Mouse (Mus musculus) lung, postnatal 0 days (tissue): ENCODE measurements at regions not wholly inside any gene's neighbourhood (a gene's known extent, or its start where the extent isn't known, plus 50 kb on each side); places are given as distances from the start of the nearest gene placed in this dataset.

Experiments used
- ATAC-seq: fragments of 200-750 bp; cut with Nextera tagmentation; 2 replicates; pipeline ENCODE4 v1.8.0; 2017; ENCODE audit warnings: moderate library complexity
- DNase-seq: peaks from one replicate; pipeline ENCODE4 v3.0.0-alpha.2; 2016; ENCODE audit warnings: low spot score
- H3K27ac ChIP-seq: fragments of 300-500 bp; sonication (generic); 2 replicates; pipeline ENCODE4 v1.5.1; 2014; ENCODE audit warnings: antibody characterized with exemption, mild to moderate bottlenecking, low read length, mixed read lengths
- H3K27me3 ChIP-seq: fragments of 300-500 bp; sonication (generic); replicated peaks from 2 replicates; pipeline ENCODE4 v1.6.1; 2014; ENCODE audit warnings: low read length, mixed read lengths; ENCODE audit not compliant: insufficient read depth
- H3K36me3 ChIP-seq: fragments of 300-500 bp; sonication (generic); 2 replicates; pipeline ENCODE4 v1.6.1; 2014; ENCODE audit warnings: low read length, mixed read lengths; ENCODE audit not compliant: insufficient read depth
- H3K4me1 ChIP-seq: fragments of 300-500 bp; sonication (generic); 2 replicates; pipeline ENCODE4 v1.6.1; 2014; ENCODE audit warnings: antibody characterized with exemption, low read depth, low read length, mixed read lengths; ENCODE audit not compliant: insufficient read depth
- H3K4me2 ChIP-seq: fragments of 300-500 bp; sonication (generic); replicated peaks from 2 replicates; pipeline ENCODE4 v1.6.1; 2014; ENCODE audit warnings: low read depth, mild to moderate bottlenecking, low read length, moderate library complexity, mixed read lengths
- H3K4me3 ChIP-seq: fragments of 300-500 bp; sonication (generic); 2 replicates; pipeline ENCODE4 v1.5.1; 2014; ENCODE audit warnings: low read depth, low read length
- H3K9ac ChIP-seq: fragments of 300-500 bp; sonication (generic); replicated peaks from 2 replicates; pipeline ENCODE4 v1.6.1; 2014; ENCODE audit warnings: low read depth, mild to moderate bottlenecking
- H3K9me3 ChIP-seq: fragments of 300-500 bp; sonication (generic); 2 replicates; pipeline ENCODE4 v1.6.1; 2016; ENCODE audit warnings: low read length, mixed read lengths
- CTCF ChIP-seq: IDR thresholded peaks from 2 replicates; pipeline ENCODE4 v1.5.1; 2016; ENCODE audit warnings: antibody characterized with exemption, mild to moderate bottlenecking
- EP300 ChIP-seq: IDR thresholded peaks from 2 replicates; pipeline ENCODE4 v1.6.1; 2016; ENCODE audit warnings: antibody characterized with exemption, mild to moderate bottlenecking, control low read depth
- WGBS: fragments of 180-500 bp; shearing (Covaris S2); extraction: QIAGEN DNeasy Blood & Tissue Kit; methylation state at CpG from one replicate; pipeline ENCODE4 v1.1.7; 2014; 5-methylcytosine and 5-hydroxymethylcytosine counted together

GRCm38 (mm10) chr1:13870631-13871286 lies 2222.4 kb downstream of the 4930444P10Rik start:
- no peak for DNase-seq

GRCm38 (mm10) chr1:13865713-13866112 lies 2227.4 kb downstream of the 4930444P10Rik start:
- Histone ChIP-seq H3K9ac (no peak overlapping the region), H3K9me3 (no peaks in the 10 kb centered on the region), H3K4me2 (no peak overlapping the region), H3K4me1 (no peaks in the 10 kb centered on the region), H3K27me3 (no peaks in the 10 kb centered on the region), H3K4me3 (no peak overlapping the region), H3K36me3 (no peaks in the 10 kb centered on the region), H3K27ac (no peak overlapping the region)
- no peak for TF ChIP-seq EP300
- no peak for TF ChIP-seq CTCF
- no peak for DNase-seq
- no peak for ATAC-seq

More at GRCm38 (mm10) chr1:13870631-13871286, 2222.4 kb downstream of the 4930444P10Rik start:
- Histone ChIP-seq H3K4me3 (no peak overlapping the region), H3K9me3 (no peaks in the 10 kb centered on the region), H3K27ac (no peak overlapping the region), H3K36me3 (no peaks in the 10 kb centered on the region), H3K4me1 (no peaks in the 10 kb centered on the region), H3K27me3 (no peaks in the 10 kb centered on the region), H3K4me2 (no peak overlapping the region), H3K9ac (no peak overlapping the region)
- ATAC-seq, result no peak
- WGBS, result 53% methylated on average over 3 of the region's 3 CpGs
- no peak for TF ChIP-seq EP300

GRCm38 (mm10) chr1:13863712-13864111 lies 2229.4 kb downstream of the 4930444P10Rik start:
- Histone ChIP-seq H3K4me1 (no peaks in the 10 kb centered on the region), H3K27ac (no peak overlapping the region), H3K27me3 (no peaks in the 10 kb centered on the region), H3K4me2 (no peak overlapping the region), H3K9ac (no peak overlapping the region), H3K4me3 (no peak overlapping the region), H3K9me3 (no peaks in the 10 kb centered on the region), H3K36me3 (no peaks in the 10 kb centered on the region)
- no peak for DNase-seq
- WGBS, result 39% methylated on average over 1 of the region's 1 CpGs
- no peak for TF ChIP-seq CTCF
- TF ChIP-seq EP300, result no peak
- ATAC-seq, result no peak

GRCm38 (mm10) chr1:13861070-13861511 lies 2232.0 kb downstream of the 4930444P10Rik start:
- Histone ChIP-seq H3K9me3 (no peaks in the 10 kb centered on the region), H3K27ac (no peak overlapping the region), H3K27me3 (no peaks in the 10 kb centered on the region), H3K36me3 (no peaks in the 10 kb centered on the region), H3K4me2 (no peak overlapping the region), H3K4me3 (no peak overlapping the region), H3K4me1 (no peaks in the 10 kb centered on the region), H3K9ac (no peak overlapping the region)
- WGBS, result 50% methylated on average over 5 of the region's 5 CpGs
- ATAC-seq (no peak), DNase-seq (no peak)
- TF ChIP-seq CTCF, result no peak
- no peak for TF ChIP-seq EP300

- H3K4me3 ChIP-seq, result no peak overlapping the region
- H3K9me3 ChIP-seq, result no peaks in the 10 kb centered on the region
- H3K36me3 ChIP-seq, result no peaks in the 10 kb centered on the region
- ATAC-seq (no peak), DNase-seq (no peak)
- no peak overlapping the region for H3K4me2 ChIP-seq
- no peak overlapping the region for H3K27ac ChIP-seq
- 66% methylated on average over 3 of the region's 3 CpGs for WGBS
- no peaks in the 10 kb centered on the region for H3K27me3 ChIP-seq
- no peaks in the 10 kb centered on the region for H3K4me1 ChIP-seq
- no peak overlapping the region for H3K9ac ChIP-seq
- TF ChIP-seq EP300, result no peak
- no peak for TF ChIP-seq CTCF
These were observed 2232.7 kb downstream of the 4930444P10Rik start for GRCm38 (mm10) chr1:13860469-13860868.

- Histone ChIP-seq H3K27ac (no peak overlapping the region), H3K36me3 (no peaks in the 10 kb centered on the region), H3K9me3 (no peaks in the 10 kb centered on the region), H3K27me3 (no peaks in the 10 kb centered on the region), H3K4me2 (no peak overlapping the region), H3K4me3 (no peak overlapping the region), H3K9ac (no peak overlapping the region), H3K4me1 (no peaks in the 10 kb centered on the region)
- 55% methylated on average over 3 of the region's 3 CpGs for WGBS
- DNase-seq (peak; percentile 15), ATAC-seq (no peak)
- TF ChIP-seq CTCF (peak; percentile 52), EP300 (no peak)
These were observed 2233.4 kb downstream of the 4930444P10Rik start for GRCm38 (mm10) chr1:13859723-13860122.
